Mouse (Mus musculus) embryonic facial prominence, embryonic 12.5 days (tissue): ENCODE results near the gene Bsx. TPM values are rescaled to one million over a fixed set of nuclear protein-coding genes. Genes with fewer than 3 reads are reported as not detected.

Experiments used
- ATAC-seq: fragments of 200-750 bp; cut with Nextera tagmentation; 2 replicates; pipeline ENCODE4 v1.8.0; 2017; ENCODE audit not compliant: insufficient number of reproducible peaks, insufficient read depth, low FRiP score, low TSS enrichment
- H3K27ac ChIP-seq: fragments of 300-500 bp; sonication (generic); 2 replicates; pipeline ENCODE4 v1.5.1; 2016; ENCODE audit warnings: mild to moderate bottlenecking
- H3K27me3 ChIP-seq: fragments of 300-500 bp; sonication (generic); 2 replicates; pipeline ENCODE4 v1.6.1; 2016; ENCODE audit warnings: mild to moderate bottlenecking, moderate library complexity
- H3K36me3 ChIP-seq: fragments of 300-500 bp; sonication (generic); 2 replicates; pipeline ENCODE4 v1.6.1; 2016; ENCODE audit warnings: mild to moderate bottlenecking
- H3K4me1 ChIP-seq: fragments of 300-500 bp; sonication (generic); 2 replicates; pipeline ENCODE4 v1.6.1; 2016
- H3K4me2 ChIP-seq: fragments of 300-500 bp; sonication (generic); replicated peaks from 2 replicates; pipeline ENCODE4 v1.6.1; 2016; ENCODE audit warnings: mild to moderate bottlenecking, moderate library complexity
- H3K4me3 ChIP-seq: fragments of 300-500 bp; sonication (generic); 2 replicates; pipeline ENCODE4 v1.5.1; 2016; ENCODE audit warnings: mild to moderate bottlenecking
- H3K9ac ChIP-seq: fragments of 300-500 bp; sonication (generic); 2 replicates; pipeline ENCODE4 v1.6.1; 2016; ENCODE audit warnings: mild to moderate bottlenecking, moderate library complexity
- H3K9me3 ChIP-seq: fragments of 300-500 bp; sonication (generic); 2 replicates; pipeline ENCODE4 v1.6.1; 2016; ENCODE audit warnings: mild to moderate bottlenecking, moderate library complexity
- whole genome bisulfite sequencing: fragments of 180-500 bp; shearing (Covaris S2); methylation state at CpG from one replicate; pipeline ENCODE4 v1.1.7; 2016; 5-methylcytosine and 5-hydroxymethylcytosine counted together
- polyA plus RNA-seq: library from polyadenylated mRNA; unstranded; fragments of >200 nt; fragmentation: Nextera tagmentation; extraction: Ambion mirVana; gene quantifications from 2 replicates; pipeline ENCODE4 v1.2.1, GENCODE M21; 2016

Gene Bsx
- 0.36 TPM in 1 of 2 replicates, not detected in the other for polyA plus RNA-seq

- Histone ChIP-seq H3K4me2 (peak within 1 kb of the TSS; percentile 40), H3K36me3 (no peaks in the 10 kb centered on the region), H3K9ac (no peak within 1 kb of the TSS), H3K4me1 (peaks cover 10% of the 10 kb centered on the region; the same call in 1 of the 2 replicates), H3K9me3 (no peaks in the 10 kb centered on the region), H3K27me3 (peaks cover 94% of the 10 kb centered on the region), H3K4me3 (peak within 1 kb of the TSS; percentile 29), H3K27ac (no peak within 1 kb of the TSS)
- peak; percentile 87 for ATAC-seq
- WGBS, result 3% methylated on average over 32 of the region's 32 CpGs
These were observed at the start of gene Bsx for GRCm38 (mm10) chr9:40873556-40874470. Gene Bsx, plus strand, starts transcription at chr9:40874127.

- Histone ChIP-seq H3K27me3 (no peaks in the 10 kb centered on the region), H3K36me3 (no peaks in the 10 kb centered on the region), H3K27ac (no peak overlapping the region), H3K4me2 (no peak overlapping the region), H3K4me3 (no peak overlapping the region), H3K4me1 (0 out of 2 replicates have a peak, but pooled peaks cover 7% of the 10 kb centered on the region), H3K9ac (no peak overlapping the region), H3K9me3 (no peaks in the 10 kb centered on the region)
- ATAC-seq, result no peak
- WGBS, result 38% methylated on average over 6 of the region's 6 CpGs
These were observed 48.3 kb upstream of the Bsx start for GRCm38 (mm10) chr9:40825601-40826000.

- Histone ChIP-seq H3K27ac (no peak overlapping the region), H3K9me3 (no peaks in the 10 kb centered on the region), H3K4me3 (no peak overlapping the region), H3K4me1 (no peaks in the 10 kb centered on the region), H3K4me2 (no peak overlapping the region), H3K27me3 (no peaks in the 10 kb centered on the region), H3K9ac (no peak overlapping the region), H3K36me3 (no peaks in the 10 kb centered on the region)
- ATAC-seq, result no peak
- WGBS, result 71% methylated on average over 4 of the region's 4 CpGs
These were observed 46.6 kb upstream of the Bsx start for GRCm38 (mm10) chr9:40827366-40827765.

- Histone ChIP-seq H3K27me3 (no peaks in the 10 kb centered on the region), H3K9ac (no peak overlapping the region), H3K4me2 (no peak overlapping the region), H3K9me3 (no peaks in the 10 kb centered on the region), H3K4me1 (no peaks in the 10 kb centered on the region), H3K36me3 (no peaks in the 10 kb centered on the region), H3K4me3 (no peak overlapping the region), H3K27ac (no peak overlapping the region)
- WGBS, result 5% methylated on average over 12 of the region's 12 CpGs
- ATAC-seq, result no peak
These were observed 39.4 kb upstream of the Bsx start for GRCm38 (mm10) chr9:40834569-40834968.

GRCm38 (mm10) chr9:40836681-40837080 lies 37.2 kb upstream of the Bsx start:
- no peaks in the 10 kb centered on the region for H3K36me3 ChIP-seq
- no peaks in the 10 kb centered on the region for H3K27me3 ChIP-seq
- H3K4me2 ChIP-seq, result no peak overlapping the region
- no peak overlapping the region for H3K4me3 ChIP-seq
- WGBS, result 93% methylated on average over 3 of the region's 3 CpGs
- H3K9ac ChIP-seq, result no peak overlapping the region
- H3K4me1 ChIP-seq, result no peaks in the 10 kb centered on the region
- no peak for ATAC-seq
- H3K27ac ChIP-seq, result no peak overlapping the region
- H3K9me3 ChIP-seq, result no peaks in the 10 kb centered on the region

GRCm38 (mm10) chr9:40839662-40840061 lies 34.3 kb upstream of the Bsx start:
- ATAC-seq, result no peak
- Histone ChIP-seq H3K4me1 (no peaks in the 10 kb centered on the region), H3K9ac (no peak overlapping the region), H3K27me3 (no peaks in the 10 kb centered on the region), H3K27ac (no peak overlapping the region), H3K4me3 (no peak overlapping the region), H3K4me2 (no peak overlapping the region), H3K36me3 (no peaks in the 10 kb centered on the region), H3K9me3 (no peaks in the 10 kb centered on the region)
- WGBS, result 79% methylated on average over 3 of the region's 3 CpGs

GRCm38 (mm10) chr9:40851515-40851914 lies 22.4 kb upstream of the Bsx start:
- H3K4me1 ChIP-seq, result no peaks in the 10 kb centered on the region
- no peak overlapping the region for H3K9ac ChIP-seq
- no peaks in the 10 kb centered on the region for H3K9me3 ChIP-seq
- no peak overlapping the region for H3K27ac ChIP-seq
- no peak overlapping the region for H3K4me2 ChIP-seq
- no peak overlapping the region for H3K4me3 ChIP-seq
- H3K27me3 ChIP-seq, result no peaks in the 10 kb centered on the region
- no peak for ATAC-seq
- no peaks in the 10 kb centered on the region for H3K36me3 ChIP-seq
- WGBS, result 43% methylated on average over 2 of the region's 2 CpGs

GRCm38 (mm10) chr9:40858461-40859160 lies 15.3 kb upstream of the Bsx start:
- Histone ChIP-seq H3K4me1 (no peaks in the 10 kb centered on the region), H3K9me3 (no peaks in the 10 kb centered on the region), H3K4me2 (peak overlapping the region; percentile 46), H3K4me3 (peak overlapping the region; percentile 33), H3K27ac (no peak overlapping the region), H3K36me3 (no peaks in the 10 kb centered on the region), H3K27me3 (peaks cover 4% of the 10 kb centered on the region), H3K9ac (no peak overlapping the region)
- WGBS, result 6% methylated on average over 21 of the region's 21 CpGs
- ATAC-seq, result no peak

GRCm38 (mm10) chr9:40859196-40859595 lies 14.7 kb upstream of the Bsx start:
- WGBS, result 3% methylated on average over 9 of the region's 9 CpGs
- no peaks in the 10 kb centered on the region for H3K9me3 ChIP-seq
- H3K9ac ChIP-seq, result no peak overlapping the region
- peaks cover 4% of the 10 kb centered on the region for H3K27me3 ChIP-seq
- H3K36me3 ChIP-seq, result no peaks in the 10 kb centered on the region
- ATAC-seq, result no peak
- no peaks in the 10 kb centered on the region for H3K4me1 ChIP-seq
- no peak overlapping the region for H3K27ac ChIP-seq
- peak overlapping the region; percentile 46 for H3K4me2 ChIP-seq
- H3K4me3 ChIP-seq, result peak overlapping the region; percentile 33; the same call in 1 of the 2 replicates

GRCm38 (mm10) chr9:40870331-40870730 lies 3.6 kb upstream of the Bsx start:
- no peak for ATAC-seq
- Histone ChIP-seq H3K4me2 (no peak overlapping the region), H3K4me3 (no peak overlapping the region), H3K36me3 (no peaks in the 10 kb centered on the region), H3K27ac (no peak overlapping the region), H3K4me1 (0 out of 2 replicates have a peak, but pooled peaks cover 3% of the 10 kb centered on the region), H3K9me3 (no peaks in the 10 kb centered on the region), H3K27me3 (peaks cover 65% of the 10 kb centered on the region), H3K9ac (no peak overlapping the region)
- WGBS, result 71% methylated on average over 5 of the region's 5 CpGs

GRCm38 (mm10) chr9:40871369-40872155 lies 2.4 kb upstream of the Bsx start:
- Histone ChIP-seq H3K4me2 (no peak overlapping the region; the same call in 1 of the 2 replicates), H3K4me3 (no peak overlapping the region), H3K9me3 (no peaks in the 10 kb centered on the region), H3K27ac (no peak overlapping the region), H3K4me1 (0 out of 2 replicates have a peak, but pooled peaks cover 3% of the 10 kb centered on the region), H3K9ac (no peak overlapping the region), H3K36me3 (no peaks in the 10 kb centered on the region), H3K27me3 (peaks cover 77% of the 10 kb centered on the region)
- ATAC-seq, result no peak
- WGBS, result under 1% methylated on average over 34 of the region's 34 CpGs
